Mouse (Mus musculus) neural tube, embryonic 15.5 days (tissue): ENCODE data around the gene Rps27. TPM values are rescaled to one million over a fixed set of nuclear protein-coding genes. Genes with fewer than 3 reads are reported as not detected.

Experiments used
- polyA plus RNA-seq: library from polyadenylated mRNA; unstranded; fragments of >200 nt; fragmentation: Nextera tagmentation; extraction: Ambion mirVana; gene quantifications from 2 replicates; pipeline ENCODE4 v1.2.1, GENCODE M21; 2015

The Rps27 gene
- polyA plus RNA-seq, 1 experiment from 2014 or later: 856 TPM

Other genes with a start within 250 kb of the Rps27 start
- gene Hax1, start 214.9 kb downstream of the Rps27 start, polyA plus RNA-seq: 105 and 114 TPM in 2 replicates
- gene 4933434E20Rik, start 162.0 kb downstream of the Rps27 start, polyA plus RNA-seq: 204 and 206 TPM in 2 replicates
- gene Ubap2l, start 161.0 kb downstream of the Rps27 start, polyA plus RNA-seq: 122 and 129 TPM in 2 replicates
- gene Tpm3, start 141.0 kb downstream of the Rps27 start, polyA plus RNA-seq: 313 and 382 TPM in 2 replicates
- gene Nup210l, start 109.5 kb downstream of the Rps27 start, polyA plus RNA-seq: 0.09 and 0.17 TPM in 2 replicates
- gene Rab13, start within 50 bp of the Rps27 start, polyA plus RNA-seq: 23.1 and 25.2 TPM in 2 replicates
- gene Jtb, start 17.9 kb upstream of the Rps27 start, polyA plus RNA-seq: 93.0 and 93.3 TPM in 2 replicates
- gene Creb3l4, start 29.9 kb upstream of the Rps27 start, polyA plus RNA-seq: 0.82 and 2.2 TPM in 2 replicates
- gene Slc39a1, start 34.5 kb upstream of the Rps27 start, polyA plus RNA-seq: 49.3 and 56.0 TPM in 2 replicates
- gene Crtc2, start 40.5 kb upstream of the Rps27 start, polyA plus RNA-seq: 20.7 and 28.1 TPM in 2 replicates
- gene Dennd4b, start 51.5 kb upstream of the Rps27 start, polyA plus RNA-seq: 7.3 and 9.0 TPM in 2 replicates
- 13.2 and 15.0 TPM in 2 replicates for gene Gatad2b, start 79.5 kb upstream of the Rps27 start, polyA plus RNA-seq
- gene Slc27a3, start 176.3 kb upstream of the Rps27 start, polyA plus RNA-seq: 30.5 and 34.3 TPM in 2 replicates
- gene Ints3, start 220.0 kb upstream of the Rps27 start, polyA plus RNA-seq: 29.8 and 31.5 TPM in 2 replicates